Mouse (Mus musculus): ENCODE results near the gene Dock2. TPM values are rescaled to one million over a fixed set of nuclear protein-coding genes. Genes with fewer than 3 reads are reported as not detected.

The Dock2 gene
- polyA plus RNA-seq, 1 experiment from 2014 or later, result 0.53 TPM

- WGBS, result 53% methylated on average over 3 of the region's 3 CpGs
- no peaks in the 10 kb centered on the region for H3K36me3 ChIP-seq (replicated peaks; ENCODE audit: control insufficient read depth, insufficient read depth, low read depth, low read length)
- no peak overlapping the region for H3K4me2 ChIP-seq (ENCODE audit: low read depth, low read length)
- no peak for DNase-seq (ENCODE audit: low spot score)
- ATAC-seq (replicated peaks; ENCODE audit: insufficient number of reproducible peaks, low FRiP score, low TSS enrichment, low read depth), result no peak
- H3K9ac ChIP-seq (replicated peaks; ENCODE audit: low read length), result no peak overlapping the region
- H3K9me3 ChIP-seq (replicated peaks; ENCODE audit: control insufficient read depth, low read length), result no peaks in the 10 kb centered on the region
- no peak overlapping the region for H3K27ac ChIP-seq (replicated peaks; ENCODE audit: low read depth, low read length)
- no peak overlapping the region for H3K4me3 ChIP-seq (ENCODE audit: low read depth, low read length)
- H3K4me1 ChIP-seq (ENCODE audit: control insufficient read depth, insufficient read depth, low read length), result no peaks in the 10 kb centered on the region
- H3K27me3 ChIP-seq (ENCODE audit: control insufficient read depth, insufficient read depth, low read length), result no peaks in the 10 kb centered on the region
Measured at GRCm38 (mm10) chr11:34734033-34734432, 49.7 kb downstream of the Dock2 start.

- Histone ChIP-seq H3K27ac (replicated peaks; ENCODE audit: low read depth, low read length) (no peak overlapping the region), H3K9me3 (replicated peaks; ENCODE audit: control insufficient read depth, low read length) (no peaks in the 10 kb centered on the region), H3K36me3 (replicated peaks; ENCODE audit: control insufficient read depth, insufficient read depth, low read depth, low read length) (no peaks in the 10 kb centered on the region), H3K4me1 (ENCODE audit: control insufficient read depth, insufficient read depth, low read length) (no peaks in the 10 kb centered on the region), H3K4me3 (ENCODE audit: low read depth, low read length) (no peak overlapping the region), H3K4me2 (ENCODE audit: low read depth, low read length) (no peak overlapping the region), H3K27me3 (ENCODE audit: control insufficient read depth, insufficient read depth, low read length) (no peaks in the 10 kb centered on the region), H3K9ac (replicated peaks; ENCODE audit: low read length) (no peak overlapping the region)
- ATAC-seq (replicated peaks; ENCODE audit: insufficient number of reproducible peaks, low FRiP score, low TSS enrichment, low read depth) (no peak), DNase-seq (ENCODE audit: low spot score) (no peak)
- 75% methylated on average over 3 of the region's 3 CpGs for WGBS
Measured at GRCm38 (mm10) chr11:34727467-34727866, 56.2 kb downstream of the Dock2 start.

- Histone ChIP-seq H3K4me2 (ENCODE audit: low read depth, low read length) (no peak overlapping the region), H3K4me3 (ENCODE audit: low read depth, low read length) (no peak overlapping the region), H3K9ac (replicated peaks; ENCODE audit: low read length) (no peak overlapping the region), H3K27me3 (ENCODE audit: control insufficient read depth, insufficient read depth, low read length) (no peaks in the 10 kb centered on the region), H3K9me3 (replicated peaks; ENCODE audit: control insufficient read depth, low read length) (no peaks in the 10 kb centered on the region), H3K36me3 (replicated peaks; ENCODE audit: control insufficient read depth, insufficient read depth, low read depth, low read length) (no peaks in the 10 kb centered on the region), H3K4me1 (ENCODE audit: control insufficient read depth, insufficient read depth, low read length) (no peaks in the 10 kb centered on the region), H3K27ac (replicated peaks; ENCODE audit: low read depth, low read length) (no peak overlapping the region)
- ATAC-seq (replicated peaks; ENCODE audit: insufficient number of reproducible peaks, low FRiP score, low TSS enrichment, low read depth), result no peak
- WGBS, result 80% methylated on average over 9 of the region's 9 CpGs
- no peak for DNase-seq (ENCODE audit: low spot score)
Measured at GRCm38 (mm10) chr11:34726699-34727347, 56.9 kb downstream of the Dock2 start.

GRCm38 (mm10) chr11:34713360-34713759, 70.3 kb downstream of the Dock2 start:
- ATAC-seq (replicated peaks; ENCODE audit: insufficient number of reproducible peaks, low FRiP score, low TSS enrichment, low read depth), result no peak

GRCm38 (mm10) chr11:34708278-34708677, 75.4 kb downstream of the Dock2 start:
- 89% methylated on average over 11 of the region's 11 CpGs for WGBS
- Histone ChIP-seq H3K27ac (replicated peaks; ENCODE audit: low read depth, low read length) (no peak overlapping the region), H3K36me3 (replicated peaks; ENCODE audit: control insufficient read depth, insufficient read depth, low read depth, low read length) (no peaks in the 10 kb centered on the region), H3K4me2 (ENCODE audit: low read depth, low read length) (no peak overlapping the region), H3K4me1 (ENCODE audit: control insufficient read depth, insufficient read depth, low read length) (no peaks in the 10 kb centered on the region), H3K27me3 (ENCODE audit: control insufficient read depth, insufficient read depth, low read length) (no peaks in the 10 kb centered on the region), H3K4me3 (ENCODE audit: low read depth, low read length) (no peak overlapping the region), H3K9me3 (replicated peaks; ENCODE audit: control insufficient read depth, low read length) (no peaks in the 10 kb centered on the region), H3K9ac (replicated peaks; ENCODE audit: low read length) (no peak overlapping the region)
- DNase-seq (ENCODE audit: low spot score) (no peak), ATAC-seq (replicated peaks; ENCODE audit: insufficient number of reproducible peaks, low FRiP score, low TSS enrichment, low read depth) (no peak)

More at GRCm38 (mm10) chr11:34713360-34713759, 70.3 kb downstream of the Dock2 start:
- H3K4me3 ChIP-seq (ENCODE audit: low read depth, low read length), result no peak overlapping the region
- no peak overlapping the region for H3K9ac ChIP-seq (replicated peaks; ENCODE audit: low read length)
- H3K9me3 ChIP-seq (replicated peaks; ENCODE audit: control insufficient read depth, low read length), result no peaks in the 10 kb centered on the region
- H3K4me1 ChIP-seq (ENCODE audit: control insufficient read depth, insufficient read depth, low read length), result no peaks in the 10 kb centered on the region
- WGBS, result 68% methylated on average over 5 of the region's 5 CpGs
- no peak for DNase-seq (ENCODE audit: low spot score)
- no peak overlapping the region for H3K4me2 ChIP-seq (ENCODE audit: low read depth, low read length)
- no peaks in the 10 kb centered on the region for H3K36me3 ChIP-seq (replicated peaks; ENCODE audit: control insufficient read depth, insufficient read depth, low read depth, low read length)
- H3K27me3 ChIP-seq (ENCODE audit: control insufficient read depth, insufficient read depth, low read length), result no peaks in the 10 kb centered on the region
- no peak overlapping the region for H3K27ac ChIP-seq (replicated peaks; ENCODE audit: low read depth, low read length)

GRCm38 (mm10) chr11:34707360-34707759, 76.3 kb downstream of the Dock2 start:
- H3K4me2 ChIP-seq (ENCODE audit: low read depth, low read length), result no peak overlapping the region
- 89% methylated on average over 5 of the region's 5 CpGs for WGBS
- H3K4me1 ChIP-seq (ENCODE audit: control insufficient read depth, insufficient read depth, low read length), result no peaks in the 10 kb centered on the region
- H3K27ac ChIP-seq (replicated peaks; ENCODE audit: low read depth, low read length), result no peak overlapping the region
- no peaks in the 10 kb centered on the region for H3K9me3 ChIP-seq (replicated peaks; ENCODE audit: control insufficient read depth, low read length)
- H3K4me3 ChIP-seq (ENCODE audit: low read depth, low read length), result no peak overlapping the region
- ATAC-seq (replicated peaks; ENCODE audit: insufficient number of reproducible peaks, low FRiP score, low TSS enrichment, low read depth) (no peak), DNase-seq (ENCODE audit: low spot score) (no peak)
- H3K36me3 ChIP-seq (replicated peaks; ENCODE audit: control insufficient read depth, insufficient read depth, low read depth, low read length), result no peaks in the 10 kb centered on the region
- H3K27me3 ChIP-seq (ENCODE audit: control insufficient read depth, insufficient read depth, low read length), result no peaks in the 10 kb centered on the region
- no peak overlapping the region for H3K9ac ChIP-seq (replicated peaks; ENCODE audit: low read length)

GRCm38 (mm10) chr11:34705108-34705446, 78.6 kb downstream of the Dock2 start:
- H3K9me3 ChIP-seq (replicated peaks; ENCODE audit: control insufficient read depth, low read length), result no peaks in the 10 kb centered on the region
- WGBS, result 81% methylated on average over 4 of the region's 4 CpGs
- no peaks in the 10 kb centered on the region for H3K4me1 ChIP-seq (ENCODE audit: control insufficient read depth, insufficient read depth, low read length)
- H3K4me2 ChIP-seq (ENCODE audit: low read depth, low read length), result no peak overlapping the region
- no peak overlapping the region for H3K9ac ChIP-seq (replicated peaks; ENCODE audit: low read length)
- no peaks in the 10 kb centered on the region for H3K27me3 ChIP-seq (ENCODE audit: control insufficient read depth, insufficient read depth, low read length)
- DNase-seq (ENCODE audit: low spot score) (no peak), ATAC-seq (replicated peaks; ENCODE audit: insufficient number of reproducible peaks, low FRiP score, low TSS enrichment, low read depth) (no peak)
- no peaks in the 10 kb centered on the region for H3K36me3 ChIP-seq (replicated peaks; ENCODE audit: control insufficient read depth, insufficient read depth, low read depth, low read length)
- H3K27ac ChIP-seq (replicated peaks; ENCODE audit: low read depth, low read length), result no peak overlapping the region
- no peak overlapping the region for H3K4me3 ChIP-seq (ENCODE audit: low read depth, low read length)

- Histone ChIP-seq H3K36me3 (replicated peaks; ENCODE audit: control insufficient read depth, insufficient read depth, low read depth, low read length) (no peaks in the 10 kb centered on the region), H3K4me1 (ENCODE audit: control insufficient read depth, insufficient read depth, low read length) (no peaks in the 10 kb centered on the region), H3K27me3 (ENCODE audit: control insufficient read depth, insufficient read depth, low read length) (no peaks in the 10 kb centered on the region), H3K9ac (replicated peaks; ENCODE audit: low read length) (no peak overlapping the region), H3K27ac (replicated peaks; ENCODE audit: low read depth, low read length) (no peak overlapping the region), H3K4me2 (ENCODE audit: low read depth, low read length) (no peak overlapping the region), H3K4me3 (ENCODE audit: low read depth, low read length) (no peak overlapping the region), H3K9me3 (replicated peaks; ENCODE audit: control insufficient read depth, low read length) (no peaks in the 10 kb centered on the region)
- DNase-seq (ENCODE audit: low spot score), result peak; percentile 11
- WGBS, result 56% methylated on average over 8 of the region's 8 CpGs
- no peak for ATAC-seq (replicated peaks; ENCODE audit: insufficient number of reproducible peaks, low FRiP score, low TSS enrichment, low read depth)
Measured at GRCm38 (mm10) chr11:34704384-34705107, 79.1 kb downstream of the Dock2 start.

Measured in embryonic facial prominence, embryonic 11.5 days (tissue).